14 mouse cellular contexts compared by ENCODE assay signal in genomic region chrX:96239644-96240043, GRCm38 (mm10). TPM values are rescaled to one million over a fixed set of nuclear protein-coding genes. Genes with fewer than 3 reads are reported as not detected.
DNase-seq lines count a peak whose midpoint lies in the region; ATAC-seq and TF ChIP-seq lines count a peak whose summit lies in the region.
"Had no signal": no experiment of that assay in that cellular context is flagged by ENCODE, and none has a peak within 500 bp of the region (broad histone marks: within the 10 kb centered on the region; RNA-seq: fewer than 3 reads in every experiment).

No protein-coding gene starts in this region.

- ATAC-seq in hematopoietic stem cell, adult 5-6 weeks (replicated peaks in 1 of 2; ENCODE audit: insufficient read depth in 1 of 2, low FRiP score in 2 of 2, low TSS enrichment in 1 of 2, low read depth in 1 of 2, poor library complexity in 2 of 2, severe bottlenecking in 2 of 2) = peak; percentile 85 to 93
- ATAC-seq in megakaryocyte-erythroid progenitor cell, adult 5-6 weeks (replicated peaks; ENCODE audit: low FRiP score, low TSS enrichment, poor library complexity, severe bottlenecking) = peak; percentile 63
- ATAC-seq: intestine, embryonic 16.5 days; midbrain, embryonic 13.5 days had no signal

- no peaks in the 10 kb centered on the region for H3K9me3 ChIP-seq in CH12.LX (replicated peaks; ENCODE audit: low read length)
- H3K9me3 ChIP-seq: midbrain, embryonic 13.5 days had no signal

- H3K27me3 ChIP-seq in CH12.LX (replicated peaks) = no peaks in the 10 kb centered on the region
- H3K27me3 ChIP-seq: midbrain, embryonic 13.5 days had no signal

- TF ChIP-seq EP300 in CH12.LX (IDR thresholded peaks at IDR 0.05; ENCODE audit: low read length) = no peak

- no peak overlapping the region for H3K27ac ChIP-seq in CH12.LX (ENCODE audit: insufficient read depth, low read depth)
- H3K27ac ChIP-seq: layer of hippocampus, adult 2 months; midbrain, embryonic 13.5 days had no signal

- TF ChIP-seq POLR2A in CH12.LX (IDR thresholded peaks at IDR 0.05; ENCODE audit: low read depth, low read length) = no peak

- no peak overlapping the region for H3K4me2 ChIP-seq in CH12.LX (ENCODE audit: insufficient read depth, low read depth, poor library complexity, severe bottlenecking)
- H3K4me2 ChIP-seq: midbrain, embryonic 13.5 days had no signal

- DNase-seq in kidney, adult 9 months = peak; percentile 10
- no peak for DNase-seq in kidney, postnatal 14 days
- peak; percentile 5 for DNase-seq in CH12.LX (ENCODE audit: extremely low read depth)
- DNase-seq in adrenal gland, adult 2 months = no peak
- DNase-seq in c-Kit-positive CD71-positive TER-119-positive erythroid progenitor cells, embryonic 14.5 days (ENCODE audit: low spot score) = no peak

- TF ChIP-seq RAD21 in CH12.LX (IDR thresholded peaks at IDR 0.05; ENCODE audit: low read depth, low read length) = no peak

- no peak for TF ChIP-seq CTCF in CH12.LX (conservative IDR thresholded peaks at IDR 0.05 in 1 of 2, IDR thresholded peaks at IDR 0.05 in 1 of 2; ENCODE audit: low read depth in 2 of 2, low read length in 2 of 2)

- in situ Hi-C loops in CH12.LX (cut with MboI; ENCODE audit: low pct_ligation_motif_present, low pct_unique_long_range_greater_than_20kb, low sequenced_read_pairs) = no loop called here

- H3K9ac ChIP-seq in CH12.LX (ENCODE audit: insufficient read depth, low read depth) = no peak overlapping the region
- H3K9ac ChIP-seq: midbrain, embryonic 13.5 days had no signal

- H3K4me1 ChIP-seq in CH12.LX (ENCODE audit: control insufficient read depth in 1 of 2, insufficient read depth in 2 of 2) = peaks cover 0 to 5% of the 10 kb centered on the region in 2 experiments; a peak in 1 of 4 replicates
- H3K4me1 ChIP-seq: midbrain, embryonic 13.5 days had no signal

- no peak overlapping the region for H3K4me3 ChIP-seq in CH12.LX (replicated peaks in 1 of 3; ENCODE audit: low read depth in 2 of 3, low read length in 2 of 3, poor library complexity in 1 of 3)
- H3K4me3 ChIP-seq: layer of hippocampus, adult 2 months; midbrain, embryonic 13.5 days had no signal

- H3K79me2 ChIP-seq in CH12.LX (replicated peaks; ENCODE audit: control insufficient read depth, extremely low read depth, insufficient read depth, poor library complexity, severe bottlenecking) = no peaks in the 10 kb centered on the region

- dilution Hi-C loops in CH12.LX (cut with MboI; ENCODE audit: extremely low pct_ligation_motif_present, extremely low pct_unique_long_range_greater_than_20kb, low sequenced_read_pairs) = no loop called here

- H3K36me3 ChIP-seq in CH12.LX (replicated peaks in 1 of 2; ENCODE audit: control insufficient read depth in 1 of 2, insufficient read depth in 1 of 2, low read length in 1 of 2) = no peaks in the 10 kb centered on the region
- H3K36me3 ChIP-seq: midbrain, embryonic 13.5 days had no signal

TF ChIP-seq in CH12.LX, 34 proteins besides CTCF, POLR2A, EP300 and RAD21:
- TF ChIP-seq NRF1 (IDR thresholded peaks at IDR 0.05; ENCODE audit: low read depth, low read length) (no peak), RCOR1 (conservative IDR thresholded peaks at IDR 0.05; ENCODE audit: low read depth, low read length) (no peak), GABPA (IDR thresholded peaks at IDR 0.05; ENCODE audit: insufficient replicate concordance, low read depth, low read length) (no peak), KAT2A (IDR thresholded peaks at IDR 0.05; ENCODE audit: insufficient replicate concordance, low read length) (no peak), POLR2AphosphoS2 (IDR thresholded peaks at IDR 0.05; ENCODE audit: low read depth, low read length) (no peak)
TF ChIP-seq in CH12.LX: peak in this region for 0.

RNA-seq across cellular contexts. Expression of gene Vsig4, which starts 53.6 kb away (rescaled TPM):
- not detected in 2 replicates for total RNA-seq in CH12.LX (2012; rRNA removed)
- not detected in 2 replicates for total RNA-seq in CH12.LX (2014; rRNA removed)
- polyA plus RNA-seq in CH12.LX (2012; ENCODE audit: insufficient read length, low read depth) = not detected in 2 replicates
- total RNA-seq in hematopoietic stem cell, adult 5-6 weeks (2017) = not detected in 2 replicates
- not detected in 2 replicates for total RNA-seq in megakaryocyte-erythroid progenitor cell, adult 5-6 weeks (2014; fragmentation: Nextera tagmentation)
- not detected in 2 replicates for total RNA-seq in megakaryocyte-erythroid progenitor cell, adult 5-6 weeks (2017)
- total RNA-seq in adrenal gland, adult 2 months (2021) = under 1 TPM in 1 of 2 experiments, not detected in 1; 0.32 TPM
- not detected in 2 replicates for polyA plus RNA-seq in adrenal gland, adult 2 months (2012; rRNA removed)
- total RNA-seq: layer of hippocampus, adult 2 months had no signal
- polyA plus RNA-seq: cortical plate, adult 2 months; intestine, embryonic 16.5 days; limb, embryonic 11.5 days; midbrain, embryonic 13.5 days; neural tube, embryonic 14.5 days; testis, adult 2 months had no signal

Comparison
In these comparisons a context has a peak if more than half of its experiments do, and no peak if none do; other contexts are left out.
1. DNase-seq: peak in kidney, adult 9 months (single experiment) and CH12.LX (single experiment); none in kidney, postnatal 14 days (single experiment), adrenal gland, adult 2 months (single experiment) and c-Kit-positive CD71-positive TER-119-positive erythroid progenitor cells, embryonic 14.5 days (single experiment).